Mouse (Mus musculus): ENCODE measurements around the gene Gpatch3. TPM values are rescaled to one million over a fixed set of nuclear protein-coding genes. Genes with fewer than 3 reads are reported as not detected.
A peak's percentile ranks its signal among the peaks of the same experiment; 100 is the strongest.

Gpatch3 gene
- polyA plus RNA-seq, 1 experiment: 7.9 TPM

DNA sequence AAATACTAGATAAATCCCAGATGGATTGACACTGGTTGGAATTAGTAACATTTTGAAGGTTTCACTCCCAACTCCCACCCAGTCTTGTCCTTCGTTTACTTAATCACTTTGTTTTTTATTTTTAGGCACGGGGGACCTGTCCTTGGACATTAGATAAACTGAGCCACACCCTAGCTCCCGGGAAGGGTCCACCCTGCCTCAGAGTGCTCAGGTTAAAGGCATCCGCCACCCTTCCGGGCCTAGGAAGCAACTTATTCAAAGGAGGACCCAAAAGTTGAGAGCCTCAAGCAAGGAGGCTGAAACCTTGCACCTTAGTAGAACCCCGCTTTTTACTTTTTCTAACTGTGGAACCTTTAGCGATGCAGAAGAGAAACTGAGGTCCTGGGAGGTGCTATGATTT lies 24.6 kb downstream of the Gpatch3 start:
- H3K27me3 ChIP-seq (ENCODE audit: control insufficient read depth, insufficient read depth, low read length): peaks cover 9% of the 10 kb centered on the region; the same call in 1 of the 2 replicates
- DNase-seq: no peak
- peak overlapping the region; percentile 40 for H3K4me3 ChIP-seq (ENCODE audit: control insufficient read depth, insufficient read depth, low read length)
- peaks cover 15% of the 10 kb centered on the region for H3K4me1 ChIP-seq (replicated peaks; ENCODE audit: control insufficient read depth, insufficient read depth, low read length)
- no peak for TF ChIP-seq CTCF (IDR thresholded peaks at IDR 0.05; ENCODE audit: borderline replicate concordance, control insufficient read depth, extremely low read depth, insufficient read depth, low read length, poor library complexity)
- TF ChIP-seq POLR2A (IDR thresholded peaks at IDR 0.05; ENCODE audit: control insufficient read depth, extremely low read depth, insufficient read depth, low read length, poor library complexity): no peak
- 28% methylated on average over 7 of the region's 7 CpGs for WGBS
- H3K36me3 ChIP-seq (ENCODE audit: control insufficient read depth, insufficient read depth, low read length): peaks cover 11% of the 10 kb centered on the region
- H3K27ac ChIP-seq (ENCODE audit: control insufficient read depth, insufficient read depth, low read length): 0 out of 2 replicates have a peak overlapping the region, but pooled peaks have one; percentile 8

DNA sequence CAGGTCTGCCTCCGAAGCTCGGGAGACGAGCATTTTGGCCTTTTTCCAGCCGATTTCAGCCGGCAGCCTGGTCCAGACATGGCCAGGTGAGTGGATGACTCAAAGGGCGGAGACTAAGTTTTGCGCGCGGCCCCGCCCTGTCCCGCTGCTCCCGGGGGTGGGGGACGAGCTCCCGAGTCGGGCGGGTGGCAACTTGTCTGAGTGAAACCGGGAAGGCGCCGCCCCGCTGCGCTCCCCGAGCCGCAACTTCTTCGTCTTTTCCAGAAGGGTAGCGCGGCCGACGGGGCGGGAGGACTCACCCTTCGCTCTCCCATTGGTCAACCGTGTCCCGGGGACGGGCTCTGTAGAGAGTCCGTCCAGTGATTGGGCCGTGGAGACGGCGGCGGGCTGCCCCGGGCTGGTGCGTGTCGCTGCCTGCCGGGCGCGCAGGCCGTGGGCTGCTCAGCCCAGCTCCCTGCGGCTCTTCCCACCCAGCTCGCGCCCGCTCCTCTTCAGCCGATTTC lies 25.1 kb downstream of the Gpatch3 start:
- H3K27me3 ChIP-seq (ENCODE audit: control insufficient read depth, insufficient read depth, low read length): peaks cover 9% of the 10 kb centered on the region; the same call in 1 of the 2 replicates
- H3K4me1 ChIP-seq (replicated peaks; ENCODE audit: control insufficient read depth, insufficient read depth, low read length): peaks cover 15% of the 10 kb centered on the region
- under 1% methylated on average over 50 of the region's 50 CpGs for WGBS
- peak; percentile 60 for DNase-seq
- no peak overlapping the region; the same call in 1 of the 2 replicates for H3K27ac ChIP-seq (ENCODE audit: control insufficient read depth, insufficient read depth, low read length)
- TF ChIP-seq CTCF (IDR thresholded peaks at IDR 0.05; ENCODE audit: borderline replicate concordance, control insufficient read depth, extremely low read depth, insufficient read depth, low read length, poor library complexity) (0 out of 2 replicates have a peak, but pooled peaks have one; percentile 32), POLR2A (IDR thresholded peaks at IDR 0.05; ENCODE audit: control insufficient read depth, extremely low read depth, insufficient read depth, low read length, poor library complexity) (no peak)
- H3K36me3 ChIP-seq (ENCODE audit: control insufficient read depth, insufficient read depth, low read length): peaks cover 13% of the 10 kb centered on the region
- peak overlapping the region; percentile 40 for H3K4me3 ChIP-seq (ENCODE audit: control insufficient read depth, insufficient read depth, low read length)

DNA sequence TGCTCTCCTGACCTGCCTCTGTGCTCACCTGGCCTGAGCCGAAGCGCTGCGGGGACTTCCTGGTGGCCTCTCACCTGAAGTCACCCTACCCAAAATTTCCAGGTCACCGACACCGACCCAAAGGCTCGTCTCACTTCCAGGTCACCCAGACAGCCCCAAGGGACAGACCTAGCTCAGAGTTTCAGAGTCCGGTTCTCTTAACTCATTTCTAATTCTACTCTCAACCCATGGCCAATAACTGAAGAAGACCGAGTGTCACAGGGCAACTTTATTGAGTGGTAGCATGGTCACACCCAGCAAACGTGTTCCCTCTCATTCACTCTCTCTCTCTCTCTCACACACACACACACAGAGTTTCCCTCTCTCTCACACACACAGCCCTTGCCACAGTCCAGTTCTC lies 25.8 kb downstream of the Gpatch3 start:
- H3K36me3 ChIP-seq (ENCODE audit: control insufficient read depth, insufficient read depth, low read length): peaks cover 13% of the 10 kb centered on the region
- whole genome bisulfite sequencing: 24% methylated on average over 9 of the region's 9 CpGs
- DNase-seq: no peak
- H3K27me3 ChIP-seq (ENCODE audit: control insufficient read depth, insufficient read depth, low read length): peaks cover 9% of the 10 kb centered on the region; the same call in 1 of the 2 replicates
- H3K4me3 ChIP-seq (ENCODE audit: control insufficient read depth, insufficient read depth, low read length): peak overlapping the region; percentile 40
- TF ChIP-seq POLR2A (IDR thresholded peaks at IDR 0.05; ENCODE audit: control insufficient read depth, extremely low read depth, insufficient read depth, low read length, poor library complexity) (no peak), CTCF (IDR thresholded peaks at IDR 0.05; ENCODE audit: borderline replicate concordance, control insufficient read depth, extremely low read depth, insufficient read depth, low read length, poor library complexity) (no peak)
- H3K27ac ChIP-seq (ENCODE audit: control insufficient read depth, insufficient read depth, low read length): peak overlapping the region; percentile 7; the same call in 1 of the 2 replicates
- peaks cover 15% of the 10 kb centered on the region for H3K4me1 ChIP-seq (replicated peaks; ENCODE audit: control insufficient read depth, insufficient read depth, low read length)

DNA sequence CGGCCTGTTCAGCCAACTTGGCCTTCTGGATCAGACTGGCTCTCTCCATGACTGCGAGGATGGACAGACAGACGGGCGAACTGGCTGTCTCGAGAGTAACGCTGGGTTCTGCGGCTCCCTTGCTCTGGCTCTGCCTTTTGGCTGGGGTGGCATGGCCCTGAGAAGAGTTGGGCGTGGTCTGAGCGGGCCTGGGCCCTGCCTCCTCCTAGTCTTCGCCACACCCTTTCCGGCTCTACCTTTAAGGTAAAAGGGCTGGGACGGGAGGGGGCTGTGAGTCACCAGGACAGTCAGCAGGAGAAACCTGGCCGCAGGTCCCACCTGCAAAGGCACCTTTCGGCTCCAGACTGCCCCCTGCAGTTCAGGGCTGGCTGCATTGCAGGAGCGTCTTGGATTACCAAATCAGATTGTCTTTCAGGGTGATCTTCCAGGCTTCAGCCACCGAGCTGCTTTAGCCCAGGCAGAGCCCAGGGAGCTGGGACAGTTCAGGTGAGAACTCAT lies 27.2 kb downstream of the Gpatch3 start, which contains the start of gene Sfn:
TSS of gene Sfn (minus strand) at position 448 of the 498 bp plus-strand sequence.
- no peak for TF ChIP-seq POLR2A (IDR thresholded peaks at IDR 0.05; ENCODE audit: control insufficient read depth, extremely low read depth, insufficient read depth, low read length, poor library complexity)
- TF ChIP-seq CTCF (IDR thresholded peaks at IDR 0.05; ENCODE audit: borderline replicate concordance, control insufficient read depth, extremely low read depth, insufficient read depth, low read length, poor library complexity): peak; percentile 74
- Histone ChIP-seq H3K27ac (ENCODE audit: control insufficient read depth, insufficient read depth, low read length) (peak within 1 kb of the TSS; percentile 10; the same call in 1 of the 2 replicates), H3K36me3 (ENCODE audit: control insufficient read depth, insufficient read depth, low read length) (peaks cover 21% of the 10 kb centered on the region), H3K27me3 (ENCODE audit: control insufficient read depth, insufficient read depth, low read length) (peaks cover 9% of the 10 kb centered on the region; the same call in 1 of the 2 replicates), H3K4me1 (replicated peaks; ENCODE audit: control insufficient read depth, insufficient read depth, low read length) (peaks cover 12% of the 10 kb centered on the region), H3K4me3 (ENCODE audit: control insufficient read depth, insufficient read depth, low read length) (no peak within 1 kb of the TSS; the same call in 1 of the 2 replicates)
- peak; percentile 61 for DNase-seq
- 15% methylated on average over 16 of the region's 16 CpGs for WGBS

DNA sequence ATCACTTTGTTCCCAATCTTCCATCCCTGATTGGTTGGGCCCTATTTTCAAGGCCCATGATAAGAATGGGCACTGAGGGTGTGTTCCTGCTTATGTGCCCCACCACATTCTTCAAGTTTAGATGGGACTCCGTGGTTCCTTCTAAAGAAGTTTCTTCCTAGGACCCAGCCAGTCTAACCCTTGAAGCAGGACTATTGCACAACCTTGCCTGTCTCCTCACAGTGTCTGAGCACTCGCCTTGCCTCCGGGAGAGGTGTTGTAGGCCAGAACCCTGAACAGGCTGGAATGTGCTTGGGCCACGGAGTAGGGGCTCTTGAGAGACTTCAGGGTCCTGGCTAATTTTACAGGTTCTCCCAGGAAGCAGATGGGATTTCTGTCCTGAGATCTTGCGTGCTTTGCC lies 28.5 kb downstream of the Gpatch3 start:
- WGBS: 95% methylated on average over 5 of the region's 5 CpGs
- no peak overlapping the region for H3K27ac ChIP-seq (ENCODE audit: control insufficient read depth, insufficient read depth, low read length)
- TF ChIP-seq POLR2A (IDR thresholded peaks at IDR 0.05; ENCODE audit: control insufficient read depth, extremely low read depth, insufficient read depth, low read length, poor library complexity) (no peak), CTCF (IDR thresholded peaks at IDR 0.05; ENCODE audit: borderline replicate concordance, control insufficient read depth, extremely low read depth, insufficient read depth, low read length, poor library complexity) (no peak)
- H3K4me1 ChIP-seq (replicated peaks; ENCODE audit: control insufficient read depth, insufficient read depth, low read length): peaks cover 12% of the 10 kb centered on the region
- H3K4me3 ChIP-seq (ENCODE audit: control insufficient read depth, insufficient read depth, low read length): no peak overlapping the region
- DNase-seq: no peak
- peaks cover 9% of the 10 kb centered on the region; the same call in 1 of the 2 replicates for H3K27me3 ChIP-seq (ENCODE audit: control insufficient read depth, insufficient read depth, low read length)
- peaks cover 33% of the 10 kb centered on the region for H3K36me3 ChIP-seq (ENCODE audit: control insufficient read depth, insufficient read depth, low read length)

DNA sequence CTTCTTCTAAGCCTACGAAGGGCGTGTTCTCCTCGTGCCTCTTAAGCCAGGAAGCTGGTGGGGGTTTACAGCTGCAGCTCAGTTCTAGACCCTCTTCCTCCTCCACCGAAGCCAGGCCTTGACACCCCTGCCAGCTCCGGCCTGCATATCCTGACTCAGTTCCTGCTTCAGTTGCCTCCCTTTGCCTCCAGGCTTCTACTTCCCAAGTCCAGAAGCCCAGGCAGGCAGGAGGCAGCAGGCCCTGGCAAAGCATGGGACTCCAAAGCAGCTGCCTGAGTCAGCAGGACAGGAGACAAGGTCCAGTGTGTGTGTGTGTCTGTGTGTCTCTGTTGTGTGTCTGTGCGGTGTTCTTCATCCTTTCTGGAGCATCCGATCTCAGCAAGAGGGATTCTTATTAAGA lies 29.6 kb downstream of the Gpatch3 start:
- peaks cover 9% of the 10 kb centered on the region; the same call in 1 of the 2 replicates for H3K27me3 ChIP-seq (ENCODE audit: control insufficient read depth, insufficient read depth, low read length)
- 88% methylated on average over 7 of the region's 7 CpGs for WGBS
- H3K4me1 ChIP-seq (replicated peaks; ENCODE audit: control insufficient read depth, insufficient read depth, low read length): peaks cover 11% of the 10 kb centered on the region
- H3K27ac ChIP-seq (ENCODE audit: control insufficient read depth, insufficient read depth, low read length): no peak overlapping the region
- DNase-seq: no peak
- TF ChIP-seq POLR2A (IDR thresholded peaks at IDR 0.05; ENCODE audit: control insufficient read depth, extremely low read depth, insufficient read depth, low read length, poor library complexity) (no peak), CTCF (IDR thresholded peaks at IDR 0.05; ENCODE audit: borderline replicate concordance, control insufficient read depth, extremely low read depth, insufficient read depth, low read length, poor library complexity) (no peak)
- H3K36me3 ChIP-seq (ENCODE audit: control insufficient read depth, insufficient read depth, low read length): peaks cover 37% of the 10 kb centered on the region
- H3K4me3 ChIP-seq (ENCODE audit: control insufficient read depth, insufficient read depth, low read length): no peak overlapping the region
